Mouse (Mus musculus) ES-Bruce4 (cell line): ENCODE results near the gene Lamc2.

Source experiments
- CTCF ChIP-seq: IDR thresholded peaks from one replicate; pipeline ENCODE4 v1.8.1; 2011; ENCODE audit warnings: low read depth, low read length
- EP300 ChIP-seq: IDR thresholded peaks from 2 replicates; pipeline ENCODE4 v1.6.1; 2011; ENCODE audit warnings: low read depth, low read length; ENCODE audit not compliant: insufficient read depth

- TF ChIP-seq CTCF (no peak), EP300 (peak; percentile 85; the same call in 1 of the 2 replicates)
Measured at GRCm38 (mm10) chr1:153093172-153093571, 93.1 kb downstream of the Lamc2 start.
